Mouse (Mus musculus): ENCODE measurements around the gene Sptssb.

GRCm38 (mm10) chr3:69908074-69908473 lies 48.3 kb upstream of the Sptssb start:
- TF ChIP-seq CTCF (conservative IDR thresholded peaks at IDR 0.05; ENCODE audit: low read length), result peak; percentile 61
- no peak for TF ChIP-seq NANOG (IDR thresholded peaks at IDR 0.05; ENCODE audit: borderline replicate concordance, low read length)
